In the genomic region with DNA sequence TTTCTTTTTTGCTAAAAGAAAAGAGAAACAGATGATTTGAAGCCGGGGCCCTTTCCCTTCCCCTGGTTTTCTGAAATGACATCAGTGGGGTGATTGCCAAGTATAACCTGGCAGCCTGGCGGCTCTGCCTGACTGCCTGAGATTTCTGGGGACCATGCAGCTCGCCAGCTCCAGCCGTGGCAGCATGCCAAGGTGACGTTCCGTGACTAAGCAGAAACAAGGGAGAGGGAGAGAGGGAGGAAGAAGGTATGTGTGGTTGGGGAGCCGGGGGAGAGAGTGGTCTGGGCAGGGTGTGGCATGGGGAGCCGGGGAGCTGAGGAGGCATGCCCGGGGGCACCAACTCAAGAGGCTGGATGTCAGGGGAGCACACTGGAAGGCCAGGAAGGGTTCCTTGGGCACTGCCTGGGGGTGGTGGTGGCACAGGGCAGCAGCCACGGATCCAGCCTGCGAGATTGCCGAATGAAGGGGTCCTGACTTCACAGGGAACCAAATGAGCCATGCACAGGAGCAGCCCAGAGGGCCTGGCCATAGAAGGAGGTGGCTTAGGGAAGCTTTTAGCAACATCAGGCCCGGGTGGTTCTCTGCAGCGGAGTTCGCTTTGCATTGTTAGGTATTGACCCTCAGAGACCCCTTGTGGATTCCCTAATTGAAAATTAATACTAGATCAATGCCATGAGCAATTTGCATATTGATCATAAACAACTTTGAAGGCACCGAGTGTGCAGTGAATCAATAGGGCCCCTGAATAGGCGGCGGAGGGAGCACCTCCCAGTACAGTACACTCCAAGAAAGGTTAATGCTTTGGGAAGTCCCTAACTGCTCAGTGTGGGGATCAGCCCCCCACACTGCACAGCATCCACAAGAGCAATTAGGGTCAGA, we compare ENCODE assay signal across 7 mouse cellular contexts.
DNase-seq lines count a peak whose midpoint lies in the region; ATAC-seq lines count a peak whose summit lies in the region.

No protein-coding gene starts in this region.

- H3K4me1 ChIP-seq in midbrain, embryonic 16.5 days (ENCODE audit: control insufficient read depth, insufficient read depth, low read length) = peaks cover 51% of the 10 kb centered on the region

- H3K4me2 ChIP-seq in midbrain, embryonic 16.5 days (ENCODE audit: low read length) = no peak overlapping the region

- peak; percentile 41; the same call in 1 of the 2 replicates for ATAC-seq in midbrain, embryonic 16.5 days

- no peak overlapping the region for H3K4me3 ChIP-seq in midbrain, embryonic 16.5 days (ENCODE audit: low read depth, low read length)

- 25% methylated on average over 18 of the region's 18 CpGs for WGBS in midbrain, embryonic 16.5 days

- no peaks in the 10 kb centered on the region for H3K9me3 ChIP-seq in midbrain, embryonic 16.5 days (replicated peaks; ENCODE audit: control insufficient read depth, low read length, poor library complexity, severe bottlenecking)

- no peaks in the 10 kb centered on the region for H3K27me3 ChIP-seq in midbrain, embryonic 16.5 days (ENCODE audit: control insufficient read depth, insufficient read depth, low read depth, low read length)

- intact Hi-C loops in left cerebral cortex, postnatal 4 days (cut with DNase I) = no loop called here

- peak; percentile 97 for DNase-seq in adrenal gland, postnatal 10 days
- DNase-seq in cerebellum, postnatal 36 days = peak; percentile 74 to 80
- DNase-seq in heart, adult 18-20 months = peak; percentile 88 to 92
- peak; percentile 83 for DNase-seq in kidney, adult 18-20 months
- DNase-seq in left cerebral cortex, postnatal 4 days = peak; percentile 93
- peak; percentile 64 for DNase-seq in urinary bladder, postnatal 10 days (ENCODE audit: low spot score)

- H3K36me3 ChIP-seq in midbrain, embryonic 16.5 days (ENCODE audit: control insufficient read depth, insufficient read depth, low read length) = no peaks in the 10 kb centered on the region; the same call in 1 of the 2 replicates

- H3K9ac ChIP-seq in midbrain, embryonic 16.5 days (ENCODE audit: low read depth, low read length) = no peak overlapping the region

- peak overlapping the region; percentile 66 for H3K27ac ChIP-seq in midbrain, embryonic 16.5 days (ENCODE audit: low read length)
